Mouse (Mus musculus) erythroid progenitor cell, adult 5-6 weeks (primary cell): ENCODE measurements around the gene Cyfip2. TPM values are rescaled to one million over a fixed set of nuclear protein-coding genes. Genes with fewer than 3 reads are reported as not detected.

Source experiments
- ATAC-seq: replicated peaks from 2 replicates; pipeline ENCODE4 v1.8.0; 2016; ENCODE audit warnings: moderate number of reproducible peaks, mild to moderate bottlenecking, moderate TSS enrichment, inconsistent platforms; ENCODE audit not compliant: poor library complexity, low FRiP score, severe bottlenecking
- total RNA-seq, 2 experiments: library from RNA; stranded (forward) in 1 of 2; stranded (reverse) in 1 of 2; fragments of 150-400 nt in 1 of 2; fragments of 186-747, 209-891 nt in 1 of 2; gene quantifications; 2 replicates each; pipeline versions ENCODE4 v1.2.3 to v1.2.4; 2015 to 2017; ENCODE audit warnings: low replicate concordance in 2 of 2

The Cyfip2 gene
- 42.9 and 56.6 TPM in 2 replicates for total RNA-seq (2015; ENCODE audit: low replicate concordance)
- total RNA-seq (2017; ENCODE audit: low replicate concordance), result 13.5 and 14.4 TPM in 2 replicates

GRCm38 (mm10) chr11:46312523-46313035 lies at the start of gene Cyfip2:
Gene Cyfip2, minus strand, starts transcription at chr11:46312859.
- peak; percentile 33 for ATAC-seq

- no peak for ATAC-seq
Measured at GRCm38 (mm10) chr11:46360991-46361665, 48.5 kb upstream of the Cyfip2 start.

- no peak for ATAC-seq
Measured at GRCm38 (mm10) chr11:46358369-46358768, 45.7 kb upstream of the Cyfip2 start.

DNA sequence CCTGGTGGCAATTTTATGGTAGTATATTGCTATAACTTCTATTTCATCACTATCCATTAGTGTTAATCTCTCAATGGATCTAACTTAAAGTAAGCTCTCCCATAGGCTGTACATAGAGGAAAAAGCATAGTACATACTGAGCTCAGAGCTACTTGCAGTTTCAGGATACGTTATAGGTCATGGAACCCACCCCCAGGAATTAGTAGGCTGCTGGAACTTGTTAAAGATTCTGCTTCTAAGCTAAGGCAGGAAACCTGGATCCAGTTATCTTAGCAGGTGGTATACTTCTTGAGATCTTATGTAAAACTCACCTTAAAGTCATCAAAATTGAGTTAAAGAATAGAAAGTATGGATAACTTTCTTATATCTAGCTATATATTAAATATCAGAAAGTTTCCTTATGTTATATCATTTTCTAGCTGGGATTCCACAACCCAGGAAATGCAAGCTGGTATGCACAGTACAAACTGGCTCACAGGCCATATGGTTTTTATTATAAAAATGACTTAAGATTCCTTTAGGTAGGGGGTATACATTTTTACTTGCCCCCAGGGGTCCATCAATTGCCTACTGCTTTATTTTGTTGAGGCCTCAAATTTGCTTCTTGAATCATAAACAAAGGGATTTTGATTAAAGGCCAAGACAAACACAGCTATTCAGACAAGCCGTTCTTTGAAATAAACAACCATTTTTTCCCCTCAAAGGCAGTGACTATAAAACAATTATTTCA lies 37.2 kb upstream of the Cyfip2 start:
- no peak for ATAC-seq

GRCm38 (mm10) chr11:46348416-46348815 lies 35.8 kb upstream of the Cyfip2 start:
- ATAC-seq, result no peak

GRCm38 (mm10) chr11:46347756-46348155 lies 35.1 kb upstream of the Cyfip2 start:
- no peak for ATAC-seq

DNA sequence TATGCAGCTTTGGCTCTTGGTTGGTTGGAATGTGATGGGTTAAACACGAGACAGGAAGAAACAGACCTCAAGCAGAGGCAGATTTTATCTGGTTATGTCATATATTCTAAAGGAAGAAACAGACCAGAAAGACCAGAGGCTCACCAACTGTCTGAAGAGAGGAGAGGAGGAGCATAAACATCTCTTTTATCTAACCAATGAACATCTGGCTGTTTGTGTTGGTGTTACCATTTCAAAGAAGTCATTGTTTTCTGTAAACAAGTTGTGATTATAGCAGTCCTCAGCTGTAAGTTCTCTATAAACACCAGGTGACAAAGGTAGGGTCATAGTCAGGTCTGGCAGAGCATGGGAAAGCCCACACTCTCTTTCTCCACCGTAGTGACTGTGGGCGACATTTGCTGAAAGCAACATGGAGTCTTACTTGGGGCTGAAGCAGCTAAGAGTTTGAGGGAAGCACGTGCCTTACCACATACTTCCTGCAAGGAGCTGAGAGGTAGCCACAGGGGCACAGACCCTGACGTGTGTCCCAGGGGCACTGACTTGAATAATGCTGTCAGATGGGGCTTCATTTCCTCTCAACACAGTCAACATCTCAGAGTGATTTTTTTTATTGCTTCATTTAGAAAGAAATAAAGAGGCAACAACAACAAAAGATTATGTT lies 31.4 kb upstream of the Cyfip2 start:
- no peak for ATAC-seq

GRCm38 (mm10) chr11:46341960-46342359 lies 29.3 kb upstream of the Cyfip2 start:
- ATAC-seq, result no peak

GRCm38 (mm10) chr11:46336020-46336419 lies 23.4 kb upstream of the Cyfip2 start:
- ATAC-seq, result no peak

- ATAC-seq, result no peak
Measured at GRCm38 (mm10) chr11:46332217-46332616, 19.6 kb upstream of the Cyfip2 start.

GRCm38 (mm10) chr11:46326271-46327015 lies 13.8 kb upstream of the Cyfip2 start:
- ATAC-seq, result no peak

DNA sequence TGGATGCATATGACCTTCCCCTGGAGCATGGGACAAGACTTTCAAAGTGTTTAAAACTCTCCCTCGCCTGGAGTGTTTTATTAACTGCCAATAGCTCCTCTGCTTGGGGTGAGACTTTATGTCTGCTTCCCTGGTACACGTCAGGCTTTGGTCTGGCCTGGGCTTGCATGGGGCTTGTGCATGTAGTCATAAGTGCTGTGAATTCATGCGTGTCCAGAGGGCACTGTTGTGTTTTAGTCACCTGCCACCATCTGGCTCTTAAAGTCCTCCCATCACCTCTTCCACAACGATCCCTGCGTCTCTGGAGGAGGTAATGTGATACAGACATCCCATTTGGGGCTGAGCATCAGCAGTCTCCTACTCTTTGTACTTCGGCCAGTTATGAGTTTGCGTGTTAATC lies 8.9 kb upstream of the Cyfip2 start:
- ATAC-seq, result no peak

- ATAC-seq, result no peak
Measured at GRCm38 (mm10) chr11:46314534-46314933, 1.9 kb upstream of the Cyfip2 start.

DNA sequence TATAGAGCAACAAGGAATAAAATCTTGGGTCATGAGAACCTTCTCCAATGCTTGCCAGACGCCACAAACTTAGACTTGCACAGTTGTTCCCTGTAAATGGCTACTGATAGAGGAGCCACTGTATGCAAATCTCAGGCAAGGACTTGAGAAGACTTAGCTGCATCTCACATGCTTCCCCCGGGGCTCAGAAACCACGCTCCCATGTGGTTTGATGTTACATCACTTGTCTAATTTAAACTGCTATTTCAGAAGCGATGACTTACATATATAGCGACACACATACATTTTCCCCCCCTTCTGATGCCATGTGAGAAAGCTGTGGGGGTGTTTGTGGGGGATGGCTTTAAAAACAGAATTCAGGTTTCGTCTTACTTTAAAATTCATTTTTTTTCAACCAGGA lies 1.2 kb upstream of the Cyfip2 start:
- no peak for ATAC-seq

- peak; percentile 85 for ATAC-seq
Measured at GRCm38 (mm10) chr11:46311703-46312522, 746 bp downstream of the Cyfip2 start.

DNA sequence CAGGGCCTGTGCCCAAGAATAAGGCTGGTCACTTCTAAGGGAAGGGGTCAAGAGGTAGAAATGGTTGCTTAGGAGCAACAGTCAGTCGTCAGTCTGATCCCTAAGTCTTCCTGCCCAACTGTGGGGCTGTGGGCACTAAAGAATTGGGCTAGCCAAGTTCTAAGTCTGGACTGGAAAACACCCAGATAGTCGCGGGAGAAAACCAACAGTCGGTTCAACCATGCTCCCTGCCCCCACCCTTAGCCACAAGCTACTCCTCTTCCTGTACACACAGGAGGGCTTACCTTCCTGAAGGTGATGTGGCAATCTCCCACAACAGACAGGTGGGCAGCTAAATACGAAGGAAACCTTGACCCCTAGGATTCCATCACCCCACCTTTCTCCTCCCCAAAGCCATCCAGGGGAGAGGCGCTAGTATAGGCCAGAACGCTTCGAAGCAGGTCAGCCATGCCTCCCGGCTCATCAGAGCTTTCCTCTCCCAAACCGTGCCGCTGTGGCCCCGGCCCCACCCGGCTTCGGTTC lies 1.4 kb downstream of the Cyfip2 start:
- 0 out of 2 replicates have a peak, but pooled peaks have one; percentile 10 for ATAC-seq

- no peak for ATAC-seq
Measured at GRCm38 (mm10) chr11:46310647-46311063, 2.0 kb downstream of the Cyfip2 start.

GRCm38 (mm10) chr11:46309808-46310555 lies 2.7 kb downstream of the Cyfip2 start:
- no peak for ATAC-seq
